Mouse (Mus musculus) liver, embryonic 14.5 days (tissue): ENCODE results near the gene Nsd1.
A peak's percentile ranks its signal among the peaks of the same experiment; 100 is the strongest.

Source experiments
- CTCF ChIP-seq: IDR thresholded peaks from 2 replicates; pipeline ENCODE4 v1.5.1; 2016; ENCODE audit warnings: antibody characterized with exemption, low read depth, control low read depth
- EP300 ChIP-seq: IDR thresholded peaks from 2 replicates; pipeline ENCODE4 v1.6.1; 2016; ENCODE audit warnings: antibody characterized with exemption, low read depth

GRCm38 (mm10) chr13:55322130-55322825, 112.7 kb downstream of the Nsd1 start:
- TF ChIP-seq CTCF (peak; percentile 69), EP300 (no peak)
